Mouse (Mus musculus) mouse trophoblast stem cell (cell line): ENCODE data around the gene Kcnq1.

Source experiments
- in situ Hi-C, 2 experiments: fragments of 300-500 bp; cut with MseI, MboI; formaldehyde crosslinking; loops; 2 replicates in 1 of 2; 3 replicates in 1 of 2; pipeline ENCODE4 v1.15.1; 2025

Kcnq1 gene

DNA sequence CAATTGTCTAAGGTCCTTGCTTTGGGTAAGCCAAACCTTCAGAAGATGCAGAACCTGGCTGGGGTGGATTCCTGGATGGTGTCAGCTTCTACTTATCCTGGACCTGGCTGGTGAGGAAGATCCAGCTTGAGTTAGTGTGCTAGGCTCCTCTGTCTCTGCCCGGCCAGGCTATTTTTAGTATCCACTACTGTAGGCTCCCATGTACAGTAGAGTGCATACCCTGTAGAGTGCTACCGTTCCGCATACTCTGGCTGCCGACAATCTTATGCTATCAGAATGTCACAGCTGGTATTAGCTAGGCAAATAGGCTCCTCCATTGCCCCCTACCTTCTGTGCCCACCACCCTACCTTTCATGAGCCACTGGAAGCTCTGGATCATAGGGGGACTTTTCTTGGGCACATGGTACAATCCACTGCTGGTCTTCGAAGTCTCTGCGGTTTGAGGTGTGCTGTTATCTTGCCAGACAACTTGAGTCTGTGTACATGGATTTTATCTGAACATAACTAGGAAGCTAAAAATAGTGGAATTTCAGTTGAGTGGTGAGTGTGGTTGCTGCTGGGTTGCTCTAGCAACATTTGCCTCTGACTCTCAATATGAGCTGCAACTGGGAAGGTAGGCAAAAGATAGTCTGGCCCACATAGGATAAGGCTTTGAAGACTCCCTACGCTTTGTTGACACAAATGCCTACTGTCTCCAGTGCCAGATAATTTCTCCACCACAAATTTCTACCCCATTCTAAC, 258.1 kb downstream of the Kcnq1 start:
- in situ Hi-C loops, result no loop called here

DNA sequence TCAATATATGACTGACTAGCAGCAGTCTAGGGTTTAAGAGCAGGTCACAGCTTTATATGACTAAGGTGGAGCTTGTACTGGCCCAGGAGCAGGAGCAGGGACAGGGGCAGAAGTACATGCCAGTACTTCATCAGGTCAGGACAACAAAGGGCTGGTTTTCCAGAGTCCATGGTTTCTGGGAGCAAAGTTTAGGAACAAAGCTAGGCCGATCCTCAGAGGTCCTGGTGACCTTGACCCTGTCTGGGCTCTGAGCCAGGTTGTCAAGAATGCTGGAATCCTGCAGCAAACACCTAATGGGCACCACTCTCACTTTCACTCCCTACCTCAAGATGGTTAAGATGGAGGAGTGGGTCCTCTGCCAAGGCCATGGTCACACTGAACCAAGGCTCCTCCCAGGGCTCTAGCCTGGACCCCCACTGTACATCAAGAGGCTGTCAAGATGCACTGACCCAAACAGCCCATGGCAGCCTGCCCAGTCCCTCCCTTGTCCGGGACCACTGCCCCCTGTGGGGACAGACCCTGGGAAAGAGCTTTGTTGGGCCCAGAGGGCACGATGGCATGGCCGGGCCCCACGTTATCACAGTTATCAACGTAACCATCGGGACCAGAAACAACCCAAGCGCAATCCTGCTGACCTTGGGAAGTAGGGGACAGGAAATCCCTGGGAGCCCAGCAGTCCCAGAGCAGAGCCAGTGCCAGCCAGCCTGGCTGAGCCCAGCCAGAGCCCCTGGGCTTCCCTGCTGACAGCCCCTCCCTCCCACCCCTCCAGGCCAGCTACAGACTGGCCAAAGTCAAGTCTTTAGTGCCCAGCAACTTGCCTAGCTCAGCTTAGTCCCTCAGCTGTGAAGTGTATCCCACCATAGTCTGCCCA, 259.0 kb downstream of the Kcnq1 start:
- in situ Hi-C loops, result no loop called here

DNA sequence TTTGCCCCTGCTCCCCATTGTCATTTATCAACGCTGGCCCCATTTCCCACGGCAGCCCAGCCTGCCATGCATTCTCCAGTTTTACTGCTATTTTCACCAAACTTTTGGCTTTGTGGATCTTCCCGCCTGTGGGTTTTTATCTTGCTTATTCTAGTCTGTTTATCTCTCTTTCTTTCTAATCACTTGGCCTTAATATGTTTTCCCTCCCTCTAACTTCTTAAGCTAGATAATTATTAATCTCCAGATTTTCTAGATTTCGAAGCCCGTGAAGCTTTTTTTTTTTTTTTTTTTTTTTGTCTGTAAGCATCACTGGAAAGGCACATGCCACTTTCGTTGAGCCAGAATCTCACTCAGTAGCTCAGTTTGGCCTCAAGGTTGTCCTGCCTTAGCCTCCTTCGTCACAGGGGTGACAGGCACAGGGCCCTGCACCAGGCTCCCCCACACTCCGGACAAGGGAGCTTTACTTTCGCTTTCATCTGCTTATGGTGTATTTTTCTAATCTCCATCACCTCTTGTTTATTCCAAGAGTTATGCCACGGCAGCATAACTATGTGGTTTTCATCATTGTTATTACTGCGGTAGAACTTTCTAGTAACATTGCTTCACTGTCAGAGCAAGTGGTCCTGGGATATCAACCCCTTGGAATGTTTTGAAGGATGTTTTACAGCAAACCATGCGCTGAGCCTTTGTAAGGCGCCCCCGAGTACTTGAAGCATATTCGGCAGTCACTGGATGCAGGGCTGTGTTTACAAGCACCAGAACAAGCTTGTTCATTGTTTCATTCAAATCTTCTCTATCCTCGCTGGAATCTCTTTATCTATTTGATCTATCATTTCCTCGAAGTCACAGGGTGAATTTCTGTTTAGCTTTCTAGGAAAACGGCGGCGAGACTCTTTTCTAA, 261.5 kb downstream of the Kcnq1 start:
- in situ Hi-C loops, result no loop called here

DNA sequence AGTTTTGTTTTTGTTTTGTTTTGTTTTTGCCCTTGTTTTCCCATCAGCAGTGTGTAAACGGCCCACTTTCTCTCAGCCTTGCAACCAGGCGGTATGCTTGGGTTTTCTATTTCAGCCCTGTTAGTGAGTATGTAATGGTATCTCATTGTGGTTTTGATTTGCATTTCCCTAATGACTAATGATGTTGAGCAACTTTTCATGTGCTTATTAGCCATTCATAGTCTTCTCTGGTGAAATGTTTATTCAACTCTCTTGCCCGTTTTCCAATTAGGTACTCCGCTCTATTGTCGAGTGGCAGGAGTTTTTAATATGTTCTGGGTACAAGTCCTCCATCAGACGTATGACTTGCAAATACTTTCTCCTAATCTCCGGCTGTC, 262.1 kb downstream of the Kcnq1 start:
- in situ Hi-C loops, result no loop called here

DNA sequence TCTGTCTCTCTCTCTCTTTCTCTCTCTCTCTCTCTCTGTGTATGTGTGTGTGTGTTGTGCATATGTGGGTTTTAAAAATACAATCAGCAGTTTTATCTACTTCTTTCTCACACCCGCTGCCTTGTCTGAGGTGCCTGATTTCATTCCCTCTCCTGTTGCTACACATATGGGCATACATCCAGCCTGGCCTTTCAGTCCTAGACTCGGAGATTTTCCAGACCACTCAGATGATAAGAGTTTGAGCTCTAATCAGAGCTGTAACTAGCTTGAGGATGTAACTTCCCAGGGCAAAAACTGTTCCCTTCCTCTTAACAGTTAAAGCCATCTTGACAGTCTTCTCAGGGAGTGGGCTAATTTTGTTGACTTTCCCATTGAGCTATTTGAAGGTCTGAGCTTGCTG, 265.2 kb downstream of the Kcnq1 start:
- in situ Hi-C loops, result no loop called here

DNA sequence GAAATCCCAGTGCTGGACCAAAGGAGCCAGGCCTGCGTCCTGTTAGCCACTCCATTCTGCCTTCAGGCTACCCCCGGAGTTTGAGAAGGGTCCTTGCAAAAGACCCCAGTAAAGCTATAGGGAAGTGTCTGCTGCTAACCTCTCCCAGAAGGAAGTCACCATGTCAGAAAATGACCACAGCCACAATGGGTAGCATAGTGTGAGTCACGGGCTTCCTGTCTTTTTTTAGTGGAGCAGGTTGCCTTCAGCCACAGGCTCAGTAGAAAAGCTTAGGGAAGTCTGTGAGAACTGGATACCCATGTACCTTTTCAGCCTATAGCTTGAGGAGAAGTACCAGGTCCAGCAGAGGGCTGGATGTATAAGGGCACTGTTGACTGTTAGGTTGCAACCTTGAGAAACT, 267.1 kb downstream of the Kcnq1 start:
- in situ Hi-C loops, result no loop called here

DNA sequence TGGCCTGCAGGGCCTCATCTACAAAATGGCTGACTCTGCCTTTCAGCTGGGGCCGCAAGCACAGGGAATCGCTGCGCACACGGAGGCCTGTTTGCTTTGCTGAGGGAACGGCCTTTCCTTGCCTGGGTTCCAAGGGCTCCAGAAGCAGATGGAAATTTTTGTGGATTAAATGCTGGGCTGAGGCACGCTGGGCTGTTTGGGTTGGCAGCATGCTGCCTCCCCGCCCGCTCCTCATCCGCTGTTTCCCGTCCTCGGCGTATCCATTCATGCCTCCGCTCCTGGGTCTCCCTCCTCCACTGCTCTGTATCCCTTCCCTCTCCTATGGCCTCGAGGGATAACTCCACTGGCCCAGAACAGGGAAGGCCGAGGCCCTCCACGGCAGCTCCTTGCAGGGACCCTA, 269.8 kb downstream of the Kcnq1 start:
- in situ Hi-C loops, result no loop called here

DNA sequence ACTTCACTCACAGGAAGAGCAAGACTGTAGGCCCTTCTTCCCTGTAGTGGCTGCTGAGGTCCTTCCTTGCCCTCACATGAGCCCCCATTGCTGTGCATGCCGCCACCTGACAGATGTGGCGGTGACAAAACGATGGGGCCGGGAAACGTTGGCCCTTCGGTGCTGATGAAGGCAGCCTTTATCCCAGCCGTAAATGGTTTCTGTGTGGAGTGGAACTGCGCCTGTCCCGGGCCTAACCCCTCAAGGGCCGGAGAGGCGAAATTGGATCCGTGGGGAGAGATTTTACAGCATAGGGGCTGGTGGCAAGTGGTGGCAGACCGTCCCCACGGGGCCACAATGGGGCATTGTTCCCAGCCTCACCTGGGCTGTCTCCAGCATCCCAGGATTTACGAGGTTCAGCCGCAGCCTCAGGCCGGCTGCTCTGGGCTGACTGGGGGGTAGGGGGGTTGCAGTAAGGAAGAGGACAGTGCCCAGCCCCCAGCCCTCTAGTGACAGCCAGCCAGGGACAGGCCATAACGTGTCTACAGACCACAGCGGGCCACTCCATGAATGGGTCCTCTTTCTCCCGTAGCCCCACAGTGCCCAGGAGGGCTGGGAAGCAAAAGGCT, 274.4 kb downstream of the Kcnq1 start:
- in situ Hi-C loops, result no loop called here

DNA sequence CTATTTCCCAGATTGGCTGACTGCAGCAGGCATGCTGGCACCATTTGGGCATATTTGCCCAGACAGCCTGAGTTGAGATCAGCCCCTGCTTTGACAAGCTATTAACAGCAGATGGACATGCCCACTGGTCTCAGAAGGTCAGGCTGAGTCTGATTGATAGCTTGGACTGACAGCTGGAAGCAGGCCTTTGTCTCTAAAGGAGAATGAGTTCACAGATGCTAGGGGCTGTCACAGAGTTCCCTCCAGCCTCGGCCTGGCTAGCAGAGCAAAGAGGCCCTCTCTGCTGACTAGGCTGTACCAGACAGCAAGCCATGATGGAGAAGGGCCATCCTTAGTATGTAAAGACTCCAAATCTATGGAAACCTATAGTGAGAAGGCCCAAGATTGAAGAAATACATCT, 280.5 kb downstream of the Kcnq1 start:
- in situ Hi-C loops, result no loop called here

DNA sequence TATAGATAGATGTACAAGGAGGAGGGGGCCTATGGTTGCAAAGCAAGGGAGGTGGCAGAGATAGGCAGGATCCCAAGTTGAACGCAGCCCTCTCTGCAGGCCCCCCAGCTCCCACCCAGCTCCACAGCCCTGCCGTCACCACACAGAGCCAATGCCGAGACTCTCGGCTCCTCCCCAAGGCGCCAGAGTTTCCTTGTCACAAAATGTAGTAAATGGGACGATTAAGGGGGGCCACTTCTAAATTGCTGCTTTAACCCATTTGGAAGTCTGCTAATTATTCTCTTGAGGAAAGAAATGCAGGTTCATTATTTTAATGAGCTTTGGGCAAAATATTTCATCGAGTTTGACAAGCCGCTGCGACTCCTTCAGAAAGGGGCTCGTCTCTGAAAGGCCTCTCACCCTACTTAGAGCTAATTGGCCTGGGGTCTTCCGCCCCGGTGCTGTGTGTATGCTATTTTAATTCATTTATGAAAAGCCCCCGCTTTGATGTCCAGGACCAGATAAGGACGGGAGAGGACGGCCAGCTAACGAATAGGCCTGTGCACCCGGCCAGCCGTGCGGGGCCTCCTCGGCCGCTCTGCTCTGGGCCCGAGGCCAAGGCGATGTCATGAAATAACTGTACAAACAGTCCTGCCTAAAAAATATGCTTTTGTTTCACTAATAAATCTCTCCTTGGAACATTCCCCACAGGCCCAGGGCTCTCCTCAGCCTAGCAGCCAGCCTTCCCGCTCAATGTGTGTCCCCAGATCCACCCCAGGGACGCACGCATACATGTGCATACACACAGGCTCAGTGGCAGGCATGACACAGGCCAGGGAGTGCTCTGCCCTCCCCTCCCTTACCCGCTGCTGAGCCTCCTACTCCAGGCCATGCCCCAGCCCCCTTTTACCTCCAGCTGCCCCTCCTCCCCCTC, 282.9 kb downstream of the Kcnq1 start:
- in situ Hi-C loops, result no loop called here

DNA sequence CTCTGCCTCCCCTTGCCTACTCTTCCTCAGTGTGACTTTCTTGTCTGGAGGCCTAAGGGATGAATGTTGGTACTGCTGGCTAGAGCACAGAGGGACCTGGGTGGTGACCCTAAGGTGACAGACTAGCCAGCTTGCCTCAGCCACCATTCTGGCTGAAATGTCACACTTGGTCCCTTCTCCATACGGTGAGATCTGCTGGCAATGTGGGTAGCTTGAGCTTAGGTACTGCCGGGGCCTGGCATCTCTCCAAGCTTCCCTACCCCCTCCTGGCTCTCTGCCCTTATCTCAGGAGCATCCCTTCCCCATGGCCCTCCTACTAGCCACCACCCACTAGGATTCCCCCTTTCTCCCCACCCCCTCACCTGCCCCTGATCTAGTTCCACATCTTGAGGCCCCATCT, 283.7 kb downstream of the Kcnq1 start:
- in situ Hi-C loops, result no loop called here

DNA sequence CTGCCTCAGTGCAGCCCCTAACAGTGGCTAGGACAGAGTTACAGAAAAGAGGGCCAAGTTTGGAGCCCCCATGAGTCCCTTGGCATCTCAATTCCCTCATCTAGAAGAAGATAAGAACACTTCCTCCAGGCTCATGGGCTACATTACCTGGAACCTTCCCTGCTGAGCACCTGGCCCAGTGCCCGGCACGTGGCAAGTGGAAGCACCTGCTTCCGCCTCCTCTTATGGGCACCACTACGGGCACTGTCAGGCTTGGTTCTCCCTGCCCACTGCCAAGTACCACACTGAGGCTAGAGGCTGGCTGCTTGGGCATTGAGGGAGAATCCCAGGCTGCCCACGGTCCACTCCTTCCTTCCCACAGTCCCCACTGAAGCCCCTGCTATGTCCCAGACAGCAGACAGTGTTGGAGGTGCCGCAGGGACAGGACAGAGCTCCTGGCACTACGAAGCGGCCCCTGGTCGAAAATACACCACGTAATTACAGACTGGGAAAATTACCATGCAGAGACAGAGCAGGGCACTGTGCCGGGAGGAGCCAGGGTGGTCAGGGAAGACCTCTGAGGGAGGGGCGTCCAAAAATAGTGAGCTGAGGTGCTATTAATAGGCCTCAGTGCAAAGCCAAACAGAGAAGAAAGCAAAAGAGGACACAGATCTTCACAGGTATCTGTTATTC, 284.3 kb downstream of the Kcnq1 start:
- in situ Hi-C loops, result no loop called here

DNA sequence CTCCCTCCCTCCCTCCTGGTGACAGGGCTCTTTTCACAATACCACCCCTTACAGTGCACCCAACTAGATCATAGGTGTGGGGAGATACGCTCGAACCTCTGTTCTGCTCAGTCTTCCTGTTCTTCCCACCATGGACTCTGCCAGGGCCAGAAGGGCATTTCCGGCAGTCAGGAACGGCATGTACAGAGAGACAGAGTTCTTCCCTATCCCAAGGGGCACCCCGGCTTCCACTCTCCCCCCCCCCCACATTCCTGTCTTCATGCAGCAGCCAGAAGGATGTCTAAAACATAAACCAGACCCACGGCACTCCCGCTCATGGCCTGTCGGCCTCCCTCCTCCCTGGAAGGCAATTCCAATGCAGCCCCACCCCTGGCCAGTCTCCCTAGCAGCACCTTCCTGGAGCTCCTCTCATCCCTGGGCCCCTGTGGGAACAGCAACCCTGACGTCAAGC, 289.0 kb downstream of the Kcnq1 start:
- in situ Hi-C loops, result no loop called here

DNA sequence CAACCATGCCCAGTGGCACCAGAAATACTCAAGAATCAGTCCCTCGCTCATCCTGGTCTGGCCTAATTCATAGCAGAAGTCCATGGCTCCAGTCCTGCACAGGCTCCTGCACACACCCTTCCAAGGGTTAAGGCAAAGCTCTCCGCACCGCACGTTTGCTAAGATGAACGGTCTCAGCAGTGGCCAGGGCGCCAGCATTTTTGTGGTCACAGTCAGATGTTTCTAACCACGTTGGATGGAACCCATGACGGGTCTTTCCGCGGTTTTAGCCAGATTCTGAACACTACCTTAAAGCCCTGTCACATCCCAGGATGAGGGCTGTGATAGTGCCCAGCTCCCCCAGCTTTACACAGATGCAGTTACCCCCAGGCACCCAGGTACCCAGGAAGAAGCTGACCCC, 293.6 kb downstream of the Kcnq1 start:
- in situ Hi-C loops, result no loop called here

DNA sequence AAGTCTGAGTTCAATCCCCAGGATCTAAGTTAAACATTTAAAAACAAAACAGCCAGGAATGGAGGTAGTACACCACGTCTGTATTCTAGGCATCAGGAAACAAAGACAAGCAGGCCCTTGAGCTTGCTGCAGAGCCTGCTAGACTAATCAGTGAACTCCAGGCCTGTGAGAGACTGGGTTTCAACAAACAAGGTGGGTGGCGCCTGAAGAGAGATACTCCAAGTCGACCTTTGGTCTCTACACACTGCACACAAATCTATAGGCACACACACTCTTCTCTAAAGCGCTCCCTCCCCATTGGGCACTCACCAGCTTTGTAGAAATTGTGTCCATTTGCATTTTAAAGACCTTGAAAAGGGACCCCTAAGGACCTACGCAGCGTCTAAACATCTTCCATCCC, 294.4 kb downstream of the Kcnq1 start:
- in situ Hi-C loops, result no loop called here

DNA sequence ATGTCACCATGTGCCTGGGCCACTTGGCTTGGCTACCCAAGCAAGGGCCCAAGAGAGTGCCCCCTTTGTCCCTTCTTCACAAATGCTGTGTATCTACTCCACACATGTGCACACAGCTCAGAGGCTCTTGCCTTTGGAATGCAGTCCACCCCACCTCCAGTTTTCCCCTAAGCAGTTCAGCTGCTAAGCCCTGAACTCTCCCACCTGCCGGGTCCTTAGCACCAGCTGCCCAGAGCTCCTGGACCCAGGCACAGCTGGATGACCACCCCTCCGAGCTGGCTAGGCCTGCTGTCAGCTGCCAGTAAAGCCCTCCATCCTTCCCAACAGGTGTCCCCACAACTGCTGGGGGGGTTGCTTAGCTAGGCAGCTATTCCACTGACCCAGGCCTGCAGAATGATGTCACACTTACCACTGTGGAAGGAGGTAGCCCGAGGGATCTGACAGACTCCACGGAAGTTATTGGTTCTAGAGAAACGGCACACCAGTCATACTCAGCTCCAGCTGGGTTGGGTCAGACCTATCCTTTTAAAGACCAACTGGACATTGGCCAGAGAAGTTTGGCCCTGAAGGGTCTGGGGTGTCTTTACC, 295.4 kb downstream of the Kcnq1 start:
- in situ Hi-C loops, result no loop called here

DNA sequence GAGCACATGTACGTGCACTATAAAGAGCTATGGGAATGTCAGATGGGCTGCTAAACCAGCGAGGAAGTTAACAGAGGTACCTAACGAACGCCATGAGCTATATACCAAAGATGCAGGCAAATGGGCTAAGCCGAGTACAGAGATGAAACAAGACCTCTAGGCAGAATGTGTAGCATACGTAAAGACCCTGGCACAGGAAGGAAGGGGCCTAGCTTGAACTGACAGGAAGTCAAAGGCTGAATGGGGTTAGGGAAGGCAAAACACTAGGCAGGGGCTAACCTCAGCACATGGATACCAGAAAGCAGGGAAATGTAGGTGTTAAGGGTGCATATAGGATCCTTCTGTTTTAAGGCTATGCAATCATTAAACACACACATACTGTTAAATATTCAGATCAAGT, 298.1 kb downstream of the Kcnq1 start:
- in situ Hi-C loops, result no loop called here

DNA sequence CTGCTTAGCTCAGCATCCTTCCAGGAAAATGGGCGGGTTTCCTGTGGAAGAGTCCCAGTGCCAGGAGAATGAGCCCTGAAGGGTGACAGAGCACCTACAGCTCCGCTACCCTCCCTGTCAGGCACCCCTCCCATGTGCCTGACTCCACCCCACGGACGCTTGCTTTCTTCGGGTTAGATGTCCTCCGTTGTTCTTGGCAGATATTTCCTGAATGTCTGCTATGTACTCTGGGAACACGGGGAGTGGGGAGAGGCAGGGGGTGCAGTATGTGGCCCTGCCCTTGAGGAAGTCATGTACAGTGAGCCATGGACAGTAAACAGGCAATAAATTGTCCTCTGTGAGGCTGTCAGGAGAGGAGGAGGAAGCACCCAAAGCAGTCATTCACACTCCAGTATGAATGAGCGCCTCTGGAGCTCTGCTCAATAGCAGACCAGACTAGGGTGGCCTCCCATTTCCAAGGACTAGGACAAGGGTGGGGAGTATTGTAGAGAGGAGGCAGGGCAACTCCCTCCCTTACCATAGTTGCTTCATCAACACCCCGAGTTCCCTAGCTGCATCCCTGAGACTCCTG, 301.9 kb downstream of the Kcnq1 start:
- in situ Hi-C loops, result no loop called here

DNA sequence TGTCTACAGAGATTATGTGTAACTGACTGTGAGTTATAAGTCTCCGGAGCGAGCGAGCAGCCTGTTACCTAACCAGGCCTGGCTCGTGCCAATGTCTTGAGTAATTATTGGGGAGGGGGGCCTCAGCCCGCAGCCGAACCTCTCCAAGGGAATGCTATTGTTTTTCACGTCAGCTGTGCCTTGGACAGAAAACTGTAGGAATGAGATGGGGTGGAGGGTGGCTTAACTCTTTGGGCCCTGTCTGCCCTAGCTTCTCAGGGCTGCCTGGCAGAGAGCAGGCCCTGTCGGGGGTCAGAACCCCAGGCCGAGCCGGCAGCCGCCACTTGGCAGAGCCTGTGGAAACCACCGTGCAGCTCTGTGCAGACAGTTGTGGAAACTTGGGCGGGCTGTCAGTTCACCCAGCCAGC, 302.5 kb downstream of the Kcnq1 start:
- in situ Hi-C loops, result no loop called here
